Mouse (Mus musculus) spleen, adult 2 months (tissue): ENCODE measurements around the gene Nek5.

Experiments
- CTCF ChIP-seq: fragments of 200-500 bp; IDR thresholded peaks from 2 replicates; pipeline ENCODE4 v1.5.1; 2011; ENCODE audit warnings: mild to moderate bottlenecking, inconsistent platforms; ENCODE audit not compliant: insufficient read depth, insufficient read length, insufficient replicate concordance; ENCODE audit errors: extremely low read depth
- POLR2A ChIP-seq: fragments of 200-500 bp; IDR thresholded peaks from 2 replicates; pipeline ENCODE4 v1.6.1; 2011; ENCODE audit warnings: low read depth, low read length, inconsistent platforms

DNA sequence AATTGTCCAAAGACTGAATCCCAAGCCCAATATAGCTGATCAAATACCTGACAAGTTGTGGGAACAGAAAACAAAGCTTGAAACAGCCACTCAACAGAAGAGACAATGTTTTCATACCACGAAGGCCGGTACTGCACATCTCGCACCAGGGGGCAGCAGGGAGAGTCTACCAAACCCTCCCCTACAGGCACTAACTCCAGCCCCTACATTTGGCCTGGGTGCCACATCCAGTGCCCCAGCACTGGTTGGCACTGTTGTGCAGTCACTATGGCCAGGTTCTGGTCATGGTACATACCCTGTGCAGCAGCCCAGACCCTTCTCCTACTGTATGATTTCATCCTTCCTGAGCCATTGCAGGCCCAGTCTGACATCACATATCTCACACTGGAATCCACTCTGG is 95.9 kb downstream of the Nek5 start:
- no peak for TF ChIP-seq POLR2A
- TF ChIP-seq CTCF = no peak
